Comparison of ENCODE assay signal across 9 mouse cellular contexts in genomic region chr7:71378812-71379760, GRCm38 (mm10). TPM values are rescaled to one million over a fixed set of nuclear protein-coding genes. Genes with fewer than 3 reads are reported as not detected.
A peak's percentile ranks its signal among the peaks of the same experiment; 100 is the strongest.
DNase-seq lines count a peak whose midpoint lies in the region; ATAC-seq and TF ChIP-seq lines count a peak whose summit lies in the region.
"Had no signal": no experiment of that assay in that cellular context is flagged by ENCODE, and none has a peak within 500 bp of the region (broad histone marks: within the 10 kb centered on the region; RNA-seq: fewer than 3 reads in every experiment).

No protein-coding gene starts in this region.

- no peak overlapping the region for H3K4me2 ChIP-seq in heart, embryonic 11.5 days
- H3K4me2 ChIP-seq: neural tube, embryonic 12.5 days had no signal

- no peak overlapping the region for H3K4me3 ChIP-seq in E14TG2a.4 (replicated peaks; ENCODE audit: low read length)
- H3K4me3 ChIP-seq in heart, embryonic 11.5 days (ENCODE audit: low read depth, low read length): no peak overlapping the region
- no peak overlapping the region for H3K4me3 ChIP-seq in layer of hippocampus, adult 2 months
- H3K4me3 ChIP-seq: neural tube, embryonic 12.5 days had no signal

- H3K4me1 ChIP-seq in E14TG2a.4 (replicated peaks; ENCODE audit: low read depth, low read length): peaks cover 14% of the 10 kb centered on the region; the same call in 1 of the 2 replicates
- peaks cover 26% of the 10 kb centered on the region; the same call in 1 of the 2 replicates for H3K4me1 ChIP-seq in heart, embryonic 11.5 days (ENCODE audit: control insufficient read depth, insufficient read depth, low read length)

- no peak overlapping the region for H3K9ac ChIP-seq in heart, embryonic 11.5 days (ENCODE audit: low read depth, low read length)
- H3K9ac ChIP-seq: neural tube, embryonic 12.5 days had no signal

- TF ChIP-seq CTCF in E14TG2a.4 (conservative IDR thresholded peaks at IDR 0.05; ENCODE audit: low read length): peak; percentile 73
- peak; percentile 87 for TF ChIP-seq CTCF in layer of hippocampus, adult 2 months (conservative IDR thresholded peaks at IDR 0.05)

- H3K27me3 ChIP-seq in E14TG2a.4 (ENCODE audit: insufficient read depth, low read length): 0 out of 2 replicates have a peak, but pooled peaks cover 4% of the 10 kb centered on the region
- no peaks in the 10 kb centered on the region for H3K27me3 ChIP-seq in heart, embryonic 11.5 days (ENCODE audit: control insufficient read depth, insufficient read depth, low read length)
- H3K27me3 ChIP-seq: neural tube, embryonic 12.5 days had no signal

- WGBS in heart, embryonic 11.5 days (ENCODE audit: insufficient replicate concordance): 63% methylated on average over 18 of the region's 18 CpGs

- H3K27ac ChIP-seq in heart, embryonic 11.5 days (ENCODE audit: low read depth, low read length): no peak overlapping the region
- no peak overlapping the region for H3K27ac ChIP-seq in layer of hippocampus, adult 2 months
- H3K27ac ChIP-seq: neural tube, embryonic 12.5 days had no signal

- no peaks in the 10 kb centered on the region for H3K36me3 ChIP-seq in E14TG2a.4 (ENCODE audit: insufficient read depth, low read length)
- no peaks in the 10 kb centered on the region for H3K36me3 ChIP-seq in heart, embryonic 11.5 days (ENCODE audit: control insufficient read depth, insufficient read depth, low read length)
- H3K36me3 ChIP-seq: neural tube, embryonic 12.5 days had no signal

- no peaks in the 10 kb centered on the region for H3K9me3 ChIP-seq in E14TG2a.4 (ENCODE audit: low read length)
- no peaks in the 10 kb centered on the region for H3K9me3 ChIP-seq in heart, embryonic 11.5 days (replicated peaks; ENCODE audit: control insufficient read depth, low read length)
- H3K9me3 ChIP-seq: neural tube, embryonic 12.5 days had no signal

- DNase-seq in 416B (ENCODE audit: low read depth): peak; percentile 67
- peak; percentile 11 to 40 for DNase-seq in cerebellum, postnatal 25 days
- DNase-seq in layer of hippocampus, adult 2 months (ENCODE audit: low spot score in 2 of 2): peak; percentile 46 to 58
- DNase-seq in lung, postnatal 25 days (ENCODE audit: low spot score): peak; percentile 77
- DNase-seq in thymus, postnatal 25 days: peak; percentile 1

- ATAC-seq in heart, embryonic 11.5 days (replicated peaks; ENCODE audit: insufficient number of reproducible peaks, low FRiP score, low TSS enrichment): 0 out of 2 replicates have a peak, but pooled peaks have one; percentile 35

RNA-seq across cellular contexts. Expression of gene Gm10295, which starts 27.8 kb away (rescaled TPM):
- polyA plus RNA-seq in heart, embryonic 11.5 days (2014; fragmentation: Nextera tagmentation; extraction: Ambion mirVana): not detected in 2 replicates
- total RNA-seq in layer of hippocampus, adult 2 months (2021): not detected
- polyA plus RNA-seq: frontal cortex, adult 2 months; neural tube, embryonic 12.5 days had no signal

Comparison
In these comparisons a context has a peak if more than half of its experiments do, and no peak if none do; other contexts are left out.
1. DNase-seq: peak in every context shown above with its lines; median percentile 77 in lung, postnatal 25 days; 67 in 416B; 52 in layer of hippocampus, adult 2 months; 26 in cerebellum, postnatal 25 days; 1 in thymus, postnatal 25 days.